Mouse (Mus musculus): Measurements from ENCODE around the gene Xndc1.

- TF ChIP-seq CTCF (IDR thresholded peaks at IDR 0.05; ENCODE audit: low read depth, low read length) (no peak), POLR2A (IDR thresholded peaks at IDR 0.05; ENCODE audit: borderline replicate concordance, low read depth, low read length) (no peak)
Measured at GRCm38 (mm10) chr7:102016936-102017335, 48.4 kb upstream of the Xndc1 start.
